Mouse (Mus musculus) spleen, adult 12 weeks (tissue): ENCODE data around the gene Mgll.

Source experiments
- DNase-seq: peaks from one replicate; pipeline ENCODE4 v3.0.0; 2022; ENCODE audit warnings: low spot score

Mgll gene

DNA sequence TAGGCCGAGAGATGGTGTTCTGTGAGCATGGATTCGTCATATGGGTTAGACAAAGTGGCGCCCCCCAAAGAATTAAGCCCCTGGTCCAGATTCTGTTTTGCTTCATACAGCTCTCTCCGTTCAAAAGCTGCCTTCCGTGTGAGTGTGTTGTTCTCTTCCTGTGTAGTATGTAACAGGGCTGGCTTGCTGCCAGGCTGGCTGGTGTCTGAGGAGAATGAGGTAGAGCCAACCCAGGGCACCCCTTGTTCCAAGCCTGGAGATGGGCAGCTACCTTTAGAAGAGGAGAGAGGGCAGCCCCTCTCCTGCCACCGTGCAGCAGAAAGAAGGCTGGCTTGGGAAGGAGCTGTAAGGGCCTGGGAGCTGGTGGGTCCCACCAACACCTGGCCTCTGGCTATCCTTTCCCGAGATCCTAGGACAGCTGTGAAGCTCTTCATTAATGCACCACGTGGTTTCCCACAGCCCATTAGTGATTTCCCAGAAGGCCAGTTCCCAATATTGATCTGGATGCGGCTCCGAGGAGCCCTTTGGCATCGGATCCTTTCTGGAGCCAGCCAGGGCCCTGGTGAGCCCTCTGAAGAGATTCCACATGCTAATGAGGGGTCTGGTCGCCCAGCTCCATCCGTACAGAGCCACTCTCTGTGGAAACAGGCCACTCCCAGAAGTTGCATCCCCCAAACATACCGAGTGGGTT is 19.5 kb downstream of the Mgll start:
- no peak for DNase-seq

DNA sequence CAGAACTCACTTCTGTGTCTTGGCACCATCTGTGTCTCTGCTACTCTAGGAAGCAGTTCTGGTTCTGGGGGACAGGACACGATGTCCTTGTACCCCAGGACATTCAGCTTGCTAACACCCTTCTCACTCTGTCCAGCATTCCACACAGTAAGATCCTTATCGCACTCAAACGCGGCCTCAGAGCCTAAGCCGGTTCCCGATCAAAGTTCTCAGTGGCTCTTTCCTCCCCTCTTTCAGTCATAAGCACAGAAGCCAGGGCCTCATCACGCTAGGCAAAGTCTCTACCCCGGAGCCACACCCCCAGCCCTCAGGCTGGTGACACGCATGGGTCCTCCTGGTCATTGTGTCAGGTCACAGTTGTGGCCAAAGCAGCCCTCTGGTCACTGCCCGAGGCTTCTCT is 20.8 kb downstream of the Mgll start:
- no peak for DNase-seq

DNA sequence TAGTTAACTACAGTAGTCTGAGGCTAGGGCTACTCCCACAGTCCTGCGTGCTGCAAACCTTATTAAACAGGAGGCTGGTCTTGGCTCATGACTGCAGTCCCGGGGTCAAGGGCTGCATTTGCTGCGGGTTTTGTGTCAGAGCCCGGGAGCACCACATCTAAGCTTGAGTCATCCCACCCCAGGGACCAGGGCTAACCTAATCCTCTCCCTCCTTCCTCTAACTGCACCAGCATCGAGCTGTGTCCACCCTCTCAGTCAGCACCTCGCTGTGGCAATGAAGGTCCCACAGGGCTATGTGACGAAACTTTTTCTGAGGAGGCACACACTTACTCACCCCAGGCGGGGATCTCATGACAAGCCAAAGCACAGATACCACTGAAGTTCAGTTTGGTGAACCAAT is 22.1 kb downstream of the Mgll start:
- no peak for DNase-seq

GRCm38 (mm10) chr6:88747296-88748040 is 23.3 kb downstream of the Mgll start:
- DNase-seq, result no peak

GRCm38 (mm10) chr6:88750884-88751283 is 26.7 kb downstream of the Mgll start:
- no peak for DNase-seq

DNA sequence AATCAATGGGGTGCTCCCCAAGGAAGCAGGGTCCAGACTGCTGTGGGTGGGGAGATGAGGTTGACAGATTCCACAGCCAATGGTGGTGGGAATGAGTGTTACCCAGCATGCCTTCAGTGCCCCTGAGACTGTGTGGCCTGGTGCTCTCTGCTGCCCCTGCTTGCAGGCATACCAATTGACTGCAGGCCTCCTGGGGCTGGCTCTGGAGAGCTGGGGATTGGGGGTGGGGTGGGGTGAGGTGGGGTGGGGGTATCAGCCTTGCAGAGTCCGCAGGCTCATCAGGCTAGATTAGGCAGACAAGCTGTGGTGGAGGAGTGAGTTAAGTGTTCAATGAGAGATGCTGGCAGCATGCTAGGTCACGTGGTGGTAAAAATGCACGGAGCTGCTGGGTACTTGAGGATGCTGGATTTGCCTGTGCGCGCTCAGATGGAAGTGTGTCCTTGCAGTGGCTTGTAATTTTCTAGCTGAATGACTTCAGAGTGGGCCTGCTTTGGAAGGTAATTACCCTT is 28.6 kb downstream of the Mgll start:
- no peak for DNase-seq

- no peak for DNase-seq
These were observed 29.4 kb downstream of the Mgll start for GRCm38 (mm10) chr6:88753578-88753977.

- no peak for DNase-seq
These were observed 32.8 kb downstream of the Mgll start for GRCm38 (mm10) chr6:88756992-88757391.

DNA sequence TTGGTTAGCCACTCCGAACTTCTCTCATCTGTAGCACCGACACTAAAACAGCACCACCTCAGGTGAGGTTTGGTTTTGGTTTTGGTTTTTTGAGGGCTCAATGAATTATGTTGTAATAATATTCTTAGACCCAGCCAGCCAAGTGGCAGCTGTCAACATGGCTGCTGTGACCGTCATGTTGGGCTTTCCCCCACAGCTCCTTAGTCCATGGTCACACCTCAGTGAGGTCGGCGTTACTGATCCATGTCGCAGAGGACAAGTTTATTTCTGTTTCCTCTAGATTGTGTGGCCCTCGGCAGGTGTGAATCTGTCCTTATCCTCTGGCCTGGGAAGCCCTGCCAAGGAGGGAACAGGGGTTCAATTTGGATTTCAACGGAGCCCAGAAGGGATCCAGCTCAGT is 33.9 kb downstream of the Mgll start:
- DNase-seq, result no peak

DNA sequence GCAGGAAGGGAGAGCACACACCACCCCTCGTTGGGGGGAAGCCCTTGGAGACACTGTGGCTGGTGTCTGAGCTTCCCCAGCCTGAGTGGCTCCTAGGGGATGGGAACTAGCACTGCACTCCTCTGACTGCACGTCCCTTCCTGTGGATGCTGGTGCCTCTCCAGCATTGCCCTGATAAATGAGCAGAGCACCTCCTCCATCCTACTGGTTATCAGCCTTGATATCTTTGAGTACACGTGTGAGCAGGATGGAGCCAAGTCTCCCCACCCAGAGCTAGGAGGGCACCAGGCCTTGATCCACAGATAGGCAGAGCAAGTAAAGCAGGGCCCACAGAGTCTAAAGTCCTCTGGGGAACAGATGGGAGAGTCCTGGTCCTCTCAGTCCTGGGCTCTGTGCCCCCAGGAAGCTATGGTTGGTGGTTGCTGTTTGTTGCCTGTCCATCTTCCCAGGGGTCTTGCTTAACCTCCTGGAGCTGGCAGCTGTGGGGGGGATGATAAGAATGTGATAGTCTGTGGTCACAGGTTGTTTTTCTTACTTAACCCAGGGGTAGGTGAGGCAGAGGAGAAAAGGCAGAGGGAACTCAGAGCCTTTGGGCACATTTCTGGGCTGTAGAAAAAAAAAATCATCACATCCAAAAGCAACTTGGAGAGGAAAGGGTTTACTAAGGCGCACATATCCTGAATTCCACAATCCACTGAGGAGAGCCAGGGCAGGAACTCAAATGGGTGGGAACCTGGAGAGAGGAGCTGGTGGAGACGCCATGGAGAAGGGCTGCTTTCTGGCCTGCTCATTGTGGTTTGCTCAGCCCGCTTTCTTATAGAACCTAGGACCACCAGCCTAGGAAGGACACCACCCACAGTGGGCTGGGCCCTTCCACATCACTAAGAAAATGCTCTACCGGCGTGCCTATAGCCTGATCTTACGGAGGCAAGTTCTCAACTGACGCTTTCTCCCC is 34.6 kb downstream of the Mgll start:
- peak; percentile 51 for DNase-seq

GRCm38 (mm10) chr6:88759793-88760453 is 35.7 kb downstream of the Mgll start:
- peak; percentile 85 for DNase-seq

- no peak for DNase-seq
These were observed 36.9 kb downstream of the Mgll start for GRCm38 (mm10) chr6:88760935-88761635.

GRCm38 (mm10) chr6:88761684-88762439 is 37.6 kb downstream of the Mgll start:
- DNase-seq, result no peak

DNA sequence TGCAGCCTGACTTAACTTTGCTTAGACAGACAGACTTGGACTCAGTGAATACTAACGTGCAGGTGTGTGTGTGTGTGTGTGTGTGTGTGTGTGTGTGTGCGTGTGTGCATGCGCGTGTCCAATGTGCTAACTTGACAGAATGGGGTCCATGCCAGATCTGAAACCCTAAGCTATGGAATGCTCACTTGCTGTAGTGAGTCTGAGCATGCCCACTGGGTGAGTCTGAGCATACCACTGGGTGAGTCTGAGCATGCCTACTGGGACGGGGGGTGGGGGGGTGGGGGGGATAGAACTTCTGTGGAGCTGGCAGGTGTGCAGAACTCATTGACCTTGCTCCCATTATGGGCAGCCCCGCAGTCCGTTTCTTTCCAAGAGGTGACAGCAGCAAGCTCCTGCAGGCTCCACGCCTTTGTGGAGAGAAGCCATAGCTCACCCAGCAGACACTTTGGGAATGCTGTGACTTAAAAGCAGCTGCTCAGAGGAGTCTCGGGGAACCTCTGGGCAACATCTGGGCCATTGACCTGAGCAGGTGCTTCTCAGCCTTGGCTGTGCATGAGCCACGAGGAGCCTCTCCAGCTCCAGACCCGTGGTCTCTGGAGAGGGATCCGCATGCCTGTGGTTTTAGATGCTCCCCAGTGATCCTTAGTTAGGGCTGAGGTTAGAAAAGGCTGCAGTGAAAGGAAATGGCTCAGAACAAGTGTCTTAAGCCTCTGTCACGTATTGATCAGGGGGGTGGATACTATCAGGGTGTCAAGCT is 38.4 kb downstream of the Mgll start:
- DNase-seq, result no peak

GRCm38 (mm10) chr6:88763518-88764077 is 39.4 kb downstream of the Mgll start:
- DNase-seq, result no peak

- DNase-seq, result no peak
These were observed 40.1 kb downstream of the Mgll start for GRCm38 (mm10) chr6:88764281-88764680.

GRCm38 (mm10) chr6:88767740-88768139 is 43.5 kb downstream of the Mgll start:
- DNase-seq, result no peak

DNA sequence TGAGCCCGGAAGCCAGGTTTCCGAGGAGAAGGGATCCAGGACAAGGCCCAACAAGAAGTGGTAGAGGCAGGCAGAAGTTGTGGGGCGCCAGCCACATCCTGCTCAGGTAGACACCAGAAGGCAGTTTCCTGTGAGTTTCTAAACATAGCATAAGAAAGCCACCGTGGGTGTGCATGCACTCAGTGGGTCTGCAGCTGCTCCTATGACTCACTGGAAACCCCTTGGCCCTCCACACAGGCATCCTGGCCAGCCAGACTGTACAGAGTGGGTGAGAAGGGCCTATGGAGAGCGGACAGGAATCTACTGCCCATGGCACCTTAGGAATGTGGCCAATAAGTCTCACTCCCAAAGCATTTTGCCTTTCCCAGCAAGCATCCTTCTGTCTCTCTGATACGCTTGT is 45.5 kb downstream of the Mgll start:
- DNase-seq, result no peak

DNA sequence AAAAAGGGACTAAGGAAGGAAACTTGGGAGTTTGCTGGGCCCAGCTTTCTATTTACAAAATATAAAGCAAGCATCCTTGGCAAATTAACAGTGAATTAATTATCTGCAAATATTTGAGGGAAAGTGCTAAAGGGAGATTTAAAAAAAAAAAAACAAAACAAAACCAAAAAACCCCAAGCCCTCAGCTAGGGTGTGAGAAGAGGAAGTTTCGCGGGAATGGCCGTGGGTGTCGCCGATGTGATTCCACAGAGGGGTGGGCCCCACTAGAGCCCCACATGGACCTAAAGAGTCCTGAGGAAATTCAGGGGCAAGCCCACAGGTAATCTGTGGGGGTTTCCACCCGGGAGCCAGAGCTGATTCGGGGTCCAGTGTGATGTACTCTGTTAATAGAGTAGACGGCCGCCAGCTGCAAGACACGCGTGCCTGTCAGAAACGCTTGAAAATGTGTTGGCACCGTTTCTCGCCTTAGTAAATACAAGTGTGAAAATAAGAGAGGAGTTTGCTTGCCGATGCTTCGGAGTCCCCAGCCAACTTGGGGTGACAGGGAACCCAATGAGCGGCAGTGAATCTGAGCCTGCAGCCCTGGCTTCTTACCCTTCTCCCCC is 46.2 kb downstream of the Mgll start:
- no peak for DNase-seq
